Mouse (Mus musculus) left cerebral cortex, adult 18-20 months (tissue): ENCODE results near the gene Fbxl8. TPM values are rescaled to one million over a fixed set of nuclear protein-coding genes. Genes with fewer than 3 reads are reported as not detected.
A peak's percentile ranks its signal among the peaks of the same experiment; 100 is the strongest.
"Not testable (repeated sequence)": the region's sequence is repeated elsewhere in the genome, so short reads cannot be mapped to it uniquely, and the experiment has no call there.

Experiments
- DNase-seq, 2 experiments: peaks; one replicate each; pipeline ENCODE4 v3.0.0; 2021 to 2022; ENCODE audit warnings: low spot score in 2 of 2, mixed read lengths in 1 of 2
- long read RNA-seq, 2 experiments: library from polyadenylated mRNA; stranded (forward); transcript quantifications; one replicate each; pipeline ENCODE4 v2.0.0; 2021
- total RNA-seq, 2 experiments: library from RNA; stranded (reverse); gene quantifications; 2 replicates each; pipeline ENCODE4 v1.2.3; 2021

The Fbxl8 gene
- total RNA-seq = 1 to 10 TPM; 1.1 to 1.6 TPM
- long read RNA-seq, experiment 1, partial matches to known transcripts = 0 of 1 reads
- long read RNA-seq, experiment 1, other reads (novel, unspliced or antisense) = 1 of 1 reads
- long read RNA-seq, experiment 2, partial matches to known transcripts = 1 of 2 reads
- long read RNA-seq, experiment 2, other reads (novel, unspliced or antisense) = 0 of 2 reads

- peak; percentile 34 to 53 for DNase-seq
These were observed at the start of gene Fbxl8, which contains the start of gene Tradd for GRCm38 (mm10) chr8:105264024-105264982. Gene Fbxl8 (plus strand): TSS chr8:105264648. Gene Tradd (minus strand): TSS chr8:105264609.

DNA sequence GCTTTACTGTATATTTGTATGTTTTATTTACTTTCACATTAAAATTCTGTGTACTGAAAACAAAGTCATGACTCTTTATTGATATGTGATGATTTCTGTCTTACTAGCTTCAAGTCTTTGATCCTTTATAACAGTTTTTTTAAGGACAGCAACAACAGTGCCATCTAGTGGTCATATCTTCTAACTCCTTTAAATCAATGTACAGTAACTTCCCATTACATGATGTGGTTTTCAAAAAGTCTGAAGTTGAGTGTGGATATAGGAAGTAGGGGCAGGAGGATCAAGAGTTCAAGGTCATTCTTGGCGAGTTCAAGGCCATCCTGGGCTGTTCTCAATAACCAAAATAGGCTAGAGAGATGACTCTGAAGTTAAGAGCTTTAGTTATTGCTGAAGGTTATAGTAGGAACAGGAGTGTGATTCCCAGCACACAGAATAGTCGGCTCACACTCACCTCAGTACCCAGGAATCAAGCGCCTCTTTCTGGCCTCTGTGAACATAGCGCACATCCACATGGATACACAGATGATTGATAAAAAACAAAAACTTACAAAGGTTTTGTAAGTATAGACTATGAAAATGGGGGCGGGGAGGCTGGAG, 46.4 kb upstream of the Fbxl8 start:
- DNase-seq = no peak

DNA sequence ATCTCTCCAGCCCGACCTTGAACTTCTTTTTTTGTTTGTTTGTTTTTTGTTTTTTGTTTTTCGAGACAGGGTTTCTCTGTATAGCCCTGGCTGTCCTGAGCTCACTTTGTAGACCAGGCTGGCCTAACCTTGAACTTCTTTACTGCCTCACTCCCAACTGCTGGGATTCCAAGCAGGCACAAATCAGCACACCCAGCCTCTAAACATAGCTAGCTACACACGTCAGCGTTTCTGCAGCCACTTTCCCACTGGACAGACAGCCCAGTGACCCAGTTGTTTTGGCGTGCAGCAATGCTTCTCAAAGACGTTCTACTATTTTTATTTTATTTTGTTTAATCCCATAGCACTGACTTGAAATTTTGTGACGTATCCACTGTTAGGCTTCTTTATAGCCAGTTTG, 40.6 kb upstream of the Fbxl8 start:
- no peak for DNase-seq

DNA sequence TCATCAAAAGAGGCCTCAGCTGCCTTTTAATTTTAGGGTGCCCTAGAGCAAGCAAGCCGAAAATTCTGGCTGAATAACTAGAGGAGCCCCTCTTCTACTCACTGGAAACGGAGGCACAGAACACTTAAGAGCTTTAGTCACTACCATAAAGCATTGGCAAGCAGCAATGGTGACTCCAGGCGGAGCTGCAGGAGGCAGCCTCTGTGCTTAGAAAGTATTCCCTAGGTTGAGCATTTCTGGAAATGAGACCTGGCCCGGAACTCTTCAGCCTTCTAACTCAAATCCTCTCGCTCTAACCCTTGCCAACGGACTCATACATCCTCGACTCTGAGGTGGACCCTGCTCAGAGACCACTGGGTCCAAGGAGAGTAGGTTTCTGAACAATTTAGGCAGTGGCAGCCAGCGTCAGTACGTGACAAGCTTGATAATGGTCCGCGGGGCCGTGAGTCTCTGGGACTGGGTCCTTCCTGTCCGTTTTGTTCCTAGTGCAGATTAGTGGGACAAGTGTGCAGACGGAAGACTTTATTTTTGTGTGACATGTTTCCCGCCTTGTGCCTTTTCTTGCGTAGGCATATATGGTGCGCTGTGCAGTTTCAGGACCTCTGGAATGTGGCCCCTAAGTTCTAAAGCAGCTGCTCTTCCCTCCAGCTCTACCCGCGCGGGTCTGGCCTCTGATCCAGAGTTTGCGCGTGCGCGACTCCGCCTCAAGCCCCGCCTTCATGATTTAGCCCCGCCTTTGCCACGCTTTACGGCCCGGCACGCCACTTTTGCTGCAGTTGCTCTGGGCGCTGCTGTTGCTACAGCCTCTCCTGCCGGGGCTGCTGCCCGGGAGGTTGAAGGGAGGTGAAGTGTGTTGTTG, 39.8 kb upstream of the Fbxl8 start, which contains the start of gene D230025D16Rik:
Gene D230025D16Rik (plus strand): TSS at position 733 of the 859 bp plus-strand sequence.
- peak; percentile 95 to 97 for DNase-seq

GRCm38 (mm10) chr8:105225272-105225593, 39.2 kb upstream of the Fbxl8 start:
- DNase-seq = no peak

DNA sequence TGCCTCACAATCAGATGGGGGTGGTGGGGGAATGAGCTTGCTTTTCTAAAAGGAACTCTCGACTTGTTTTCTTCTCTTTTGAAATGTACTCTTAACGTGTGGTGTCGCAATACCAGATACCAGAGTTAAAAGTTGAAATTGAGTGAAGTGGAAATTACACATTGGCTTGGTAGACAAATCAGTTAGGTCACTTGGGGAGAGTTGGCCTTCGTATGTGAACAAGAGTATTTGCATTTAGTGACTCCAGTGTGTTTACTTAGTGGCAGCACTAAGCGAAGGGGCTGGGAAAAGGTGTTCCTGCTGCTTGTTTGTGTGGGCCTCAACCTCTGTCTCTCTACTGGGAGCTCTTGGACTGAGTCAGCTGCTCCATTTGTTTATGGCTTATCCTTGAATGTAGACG, 38.5 kb upstream of the Fbxl8 start:
- DNase-seq = no peak

DNA sequence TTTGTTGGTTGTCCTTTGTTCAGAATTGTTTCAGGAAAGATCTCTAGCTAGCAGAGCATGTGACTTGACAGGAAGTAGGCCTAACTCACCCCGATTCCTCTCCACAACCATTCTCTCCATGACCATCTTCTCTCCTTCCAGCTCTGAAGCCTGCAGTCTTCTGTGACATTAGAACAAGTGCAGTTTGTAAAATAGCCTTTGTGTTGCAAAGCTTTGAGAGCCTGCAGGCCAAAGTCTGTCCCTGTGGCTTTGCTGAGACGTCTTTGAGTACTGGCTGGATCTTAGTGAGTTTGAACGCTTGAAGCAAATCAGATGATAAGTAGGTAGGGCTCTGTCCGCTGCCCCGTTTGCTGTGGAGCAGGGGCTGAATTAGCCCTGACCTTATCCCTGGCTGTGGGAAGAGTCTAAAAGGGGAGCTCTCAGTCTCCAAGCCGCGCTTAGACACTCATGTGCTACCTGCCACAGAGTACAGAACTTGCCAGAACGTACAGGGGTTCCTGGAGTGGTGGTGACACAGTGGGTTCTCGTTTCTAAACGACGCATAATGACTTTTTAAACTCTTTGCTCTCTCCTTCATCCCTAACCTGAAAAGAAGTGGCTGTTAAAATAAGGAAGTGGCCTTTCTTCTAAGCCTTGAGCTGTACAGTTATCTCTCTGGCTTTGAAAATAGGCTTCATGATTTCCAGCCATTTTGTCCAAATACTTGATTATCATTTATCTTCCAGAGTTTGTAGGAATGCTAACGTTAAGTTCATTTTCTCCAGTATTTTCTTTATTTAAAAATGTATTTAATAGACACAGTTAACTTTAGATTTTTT, 32.7 kb upstream of the Fbxl8 start:
- no peak for DNase-seq

GRCm38 (mm10) chr8:105232321-105232693, 32.1 kb upstream of the Fbxl8 start:
- DNase-seq = not testable (repeated sequence)

GRCm38 (mm10) chr8:105233126-105233935, 31.1 kb upstream of the Fbxl8 start:
- no peak for DNase-seq

- DNase-seq = no peak
These were observed 29.2 kb upstream of the Fbxl8 start for GRCm38 (mm10) chr8:105235206-105235605.

GRCm38 (mm10) chr8:105237442-105238142, 26.9 kb upstream of the Fbxl8 start:
- no peak for DNase-seq

DNA sequence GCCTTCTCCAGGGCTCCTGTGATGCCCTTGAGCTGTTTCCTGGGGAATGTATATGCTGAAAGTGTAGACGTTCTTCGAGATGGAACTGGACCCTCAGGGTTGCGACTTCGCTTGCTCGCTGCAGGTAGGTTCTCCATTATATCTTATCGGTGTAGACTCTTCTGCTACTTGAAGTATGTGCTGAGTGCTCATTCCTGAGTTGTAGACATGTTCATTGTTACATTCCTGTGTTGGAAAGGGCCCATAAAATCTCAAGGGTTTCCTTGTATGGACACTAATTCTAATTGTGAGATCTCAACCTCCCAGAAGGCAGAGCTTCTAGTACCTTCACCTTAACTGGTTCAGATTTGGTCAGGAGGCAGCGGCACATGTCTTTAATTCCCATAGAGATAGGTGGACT, 23.4 kb upstream of the Fbxl8 start:
- no peak for DNase-seq

GRCm38 (mm10) chr8:105251954-105252353, 12.5 kb upstream of the Fbxl8 start:
- no peak for DNase-seq

- no peak for DNase-seq
These were observed 11.5 kb upstream of the Fbxl8 start for GRCm38 (mm10) chr8:105252680-105253537.

DNA sequence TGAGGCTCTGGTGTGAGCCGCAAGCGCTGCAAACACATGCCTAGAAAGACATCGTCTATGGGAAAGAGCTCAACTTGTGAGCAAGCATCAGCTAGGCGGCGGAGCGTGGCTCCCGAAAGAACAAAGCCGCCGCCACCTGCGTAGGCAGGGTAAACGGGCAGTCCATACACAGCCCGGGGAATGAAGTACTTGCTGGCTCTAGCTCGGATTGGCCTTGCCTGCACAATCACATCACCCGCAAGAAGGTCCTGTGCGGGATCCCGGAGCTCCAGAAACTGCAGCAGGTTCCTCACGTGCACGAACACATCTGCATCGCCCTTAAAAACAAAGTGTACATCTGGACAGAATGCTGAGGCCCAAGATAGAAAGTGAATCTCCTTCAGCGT, 10.7 kb upstream of the Fbxl8 start:
- no peak for DNase-seq

GRCm38 (mm10) chr8:105254152-105254965, 10.1 kb upstream of the Fbxl8 start:
- DNase-seq = peak; percentile 91 to 92

- DNase-seq = no peak
These were observed 9.5 kb upstream of the Fbxl8 start, which contains the start of gene B3gnt9 for GRCm38 (mm10) chr8:105254966-105255350. Gene B3gnt9 (minus strand): TSS chr8:105255153.
